Mouse (Mus musculus) gastrocnemius, adult 18-20 months (tissue): ENCODE results near the gene D11Wsu47e. TPM values are rescaled to one million over a fixed set of nuclear protein-coding genes. Genes with fewer than 3 reads are reported as not detected.

ENCODE experiments used
- DNase-seq: peaks from one replicate; pipeline ENCODE4 v3.0.0; 2021; ENCODE audit warnings: low spot score
- total RNA-seq, 2 experiments: library from RNA; stranded (reverse); gene quantifications; 2 replicates each; pipeline ENCODE4 v1.2.3; 2021

Gene D11Wsu47e
- total RNA-seq, 2 experiments from 2014 or later: 3.2 to 6.6 TPM

GRCm38 (mm10) chr11:113703758-113704157 lies 19.5 kb downstream of the D11Wsu47e start:
- peak; percentile 70 for DNase-seq

GRCm38 (mm10) chr11:113705966-113706652 lies 21.9 kb downstream of the D11Wsu47e start:
- DNase-seq: no peak

GRCm38 (mm10) chr11:113708629-113709213 lies 24.5 kb downstream of the D11Wsu47e start:
- no peak for DNase-seq

- DNase-seq: no peak
These were observed 25.1 kb downstream of the D11Wsu47e start for GRCm38 (mm10) chr11:113709272-113709671.

- no peak for DNase-seq
These were observed 25.6 kb downstream of the D11Wsu47e start, which contains the start of gene Cpsf4l for GRCm38 (mm10) chr11:113709731-113710256. Cpsf4l (minus strand) TSS chr11:113710017.

- no peak for DNase-seq
These were observed 26.1 kb downstream of the D11Wsu47e start for GRCm38 (mm10) chr11:113710257-113710777.

- no peak for DNase-seq
These were observed 26.8 kb downstream of the D11Wsu47e start for GRCm38 (mm10) chr11:113711061-113711460.

- DNase-seq: no peak
These were observed 31.0 kb downstream of the D11Wsu47e start for GRCm38 (mm10) chr11:113715078-113715674.

GRCm38 (mm10) chr11:113716132-113716531 lies 31.9 kb downstream of the D11Wsu47e start:
- no peak for DNase-seq

GRCm38 (mm10) chr11:113717767-113718424 lies 33.7 kb downstream of the D11Wsu47e start:
- DNase-seq: no peak

GRCm38 (mm10) chr11:113722405-113723090 lies 38.3 kb downstream of the D11Wsu47e start:
- no peak for DNase-seq

- peak; percentile 45 for DNase-seq
These were observed 41.2 kb downstream of the D11Wsu47e start for GRCm38 (mm10) chr11:113725235-113726048.

GRCm38 (mm10) chr11:113726994-113727888 lies 43.0 kb downstream of the D11Wsu47e start:
- no peak for DNase-seq

- no peak for DNase-seq
These were observed 43.8 kb downstream of the D11Wsu47e start for GRCm38 (mm10) chr11:113727992-113728391.

- DNase-seq: no peak
These were observed 45.0 kb downstream of the D11Wsu47e start for GRCm38 (mm10) chr11:113729239-113729638.

- no peak for DNase-seq
These were observed 45.7 kb downstream of the D11Wsu47e start for GRCm38 (mm10) chr11:113729917-113730316.

GRCm38 (mm10) chr11:113730879-113731278 lies 46.7 kb downstream of the D11Wsu47e start:
- no peak for DNase-seq

GRCm38 (mm10) chr11:113731945-113732612 lies 47.9 kb downstream of the D11Wsu47e start:
- no peak for DNase-seq
